Mouse (Mus musculus): ENCODE measurements at regions not wholly inside any gene's neighbourhood (a gene's known extent, or its start where the extent isn't known, plus 50 kb on each side); places are given as distances from the start of the nearest gene placed in this dataset.

DNA sequence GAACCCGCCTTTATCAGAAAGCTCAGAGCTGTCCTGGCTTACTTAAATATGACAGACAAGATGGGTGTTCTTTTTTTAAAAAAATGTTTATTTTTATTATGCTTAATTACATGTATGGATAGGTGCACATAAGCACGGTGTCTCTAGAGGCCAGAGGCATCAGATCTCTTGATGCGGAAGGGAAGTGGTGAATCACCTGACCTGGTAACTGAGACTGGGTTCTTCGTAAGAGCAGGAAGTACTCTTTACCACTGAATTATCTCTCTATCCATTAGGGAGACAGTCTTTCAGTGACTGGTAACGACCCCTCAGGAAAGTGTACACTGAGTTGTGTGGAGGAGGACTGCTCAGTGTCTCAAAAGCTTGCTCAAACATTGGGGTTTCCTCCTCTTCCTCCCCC lies 58.4 kb upstream of the Irf2bp2 start:
- TF ChIP-seq GATA1 (IDR thresholded peaks at IDR 0.05; ENCODE audit: low read length) (no peak), TAL1 (IDR thresholded peaks at IDR 0.05; ENCODE audit: low read length) (no peak)
